Mouse (Mus musculus): ENCODE measurements at regions not wholly inside any gene's neighbourhood (a gene's known extent, or its start where the extent isn't known, plus 50 kb on each side); places are given as distances from the start of the nearest gene placed in this dataset.

DNA sequence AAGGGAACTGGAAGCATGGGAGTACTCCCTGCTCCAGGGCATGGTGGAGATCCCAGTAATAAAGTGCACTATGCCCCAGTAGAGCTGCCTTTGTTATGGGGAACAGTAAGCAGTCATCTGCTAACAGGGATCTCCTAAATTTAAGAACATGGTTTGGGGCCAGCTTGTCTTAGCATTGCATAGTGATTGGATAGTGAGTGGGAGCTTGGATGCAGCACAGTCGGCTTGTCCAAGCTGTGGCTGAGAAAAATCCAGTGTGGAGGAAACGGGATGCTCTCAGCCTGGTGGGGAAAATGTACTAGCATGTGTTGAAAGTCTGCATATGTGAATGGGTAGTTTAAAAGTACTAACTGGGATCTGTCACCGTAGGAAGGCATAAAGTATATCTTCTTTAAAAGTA lies 326.6 kb upstream of the Apob start:
- no peak overlapping the region for H3K4me3 ChIP-seq (ENCODE audit: control insufficient read depth, low read depth, low read length)
- no peaks in the 10 kb centered on the region for H3K27me3 ChIP-seq (ENCODE audit: control insufficient read depth, insufficient read depth, low read length)
- TF ChIP-seq CTCF (IDR thresholded peaks at IDR 0.05; ENCODE audit: control insufficient read depth, insufficient read depth, insufficient replicate concordance, low read depth, low read length) = no peak
- no peak for TF ChIP-seq POLR2A (IDR thresholded peaks at IDR 0.05; ENCODE audit: control insufficient read depth, low read depth, low read length)
- H3K27ac ChIP-seq (ENCODE audit: control insufficient read depth, insufficient read depth, low read depth, low read length) = no peak overlapping the region
- H3K4me1 ChIP-seq (ENCODE audit: control insufficient read depth, insufficient read depth, low read length) = no peaks in the 10 kb centered on the region
- no peaks in the 10 kb centered on the region for H3K36me3 ChIP-seq (ENCODE audit: control insufficient read depth, insufficient read depth, low read length)

DNA sequence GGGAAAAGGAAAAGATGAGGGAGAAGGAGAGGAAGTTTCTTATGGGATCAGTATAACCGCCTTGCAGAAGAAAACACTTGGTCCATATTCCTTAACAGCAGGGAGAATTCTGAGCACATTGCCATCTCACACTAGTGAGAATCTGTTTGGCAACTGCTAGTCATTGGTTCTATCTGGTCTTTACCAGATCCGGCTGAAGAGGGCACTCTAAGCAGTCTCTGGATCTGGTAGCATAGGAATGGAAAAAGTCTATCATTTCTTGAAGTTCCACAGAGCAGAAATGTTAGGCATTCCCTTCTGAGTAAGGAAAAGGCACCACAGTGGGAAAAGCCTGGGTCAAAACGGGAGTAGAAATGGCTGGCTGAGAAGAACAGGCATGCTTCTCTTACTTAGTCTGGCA lies 315.4 kb upstream of the Apob start:
- H3K36me3 ChIP-seq (ENCODE audit: control insufficient read depth, insufficient read depth, low read length) = no peaks in the 10 kb centered on the region

DNA sequence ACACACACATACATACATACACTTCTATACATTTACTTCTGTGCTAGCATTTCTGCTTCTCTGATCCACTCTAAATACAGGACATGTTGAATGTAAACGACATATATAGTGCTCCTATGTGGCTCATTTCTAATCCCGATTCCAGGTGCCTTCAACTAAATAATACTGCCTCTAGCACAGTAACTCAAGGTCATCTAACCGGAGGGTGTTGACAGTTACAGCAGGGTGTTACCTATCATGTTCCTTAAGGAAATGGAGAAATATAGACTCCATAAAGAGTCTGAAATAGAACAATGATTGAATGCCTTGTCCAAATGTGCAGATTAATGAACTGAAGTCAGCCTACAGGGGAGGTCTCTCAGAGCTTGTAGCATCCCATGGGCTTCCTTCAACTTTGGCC lies 307.3 kb upstream of the Apob start:
- TF ChIP-seq CTCF (IDR thresholded peaks at IDR 0.05; ENCODE audit: control insufficient read depth, insufficient read depth, insufficient replicate concordance, low read depth, low read length) (no peak), POLR2A (IDR thresholded peaks at IDR 0.05; ENCODE audit: control insufficient read depth, low read depth, low read length) (no peak)
- H3K4me3 ChIP-seq (ENCODE audit: control insufficient read depth, low read depth, low read length) = no peak overlapping the region
- H3K4me1 ChIP-seq (ENCODE audit: control insufficient read depth, insufficient read depth, low read length) = no peaks in the 10 kb centered on the region
- no peaks in the 10 kb centered on the region for H3K27me3 ChIP-seq (ENCODE audit: control insufficient read depth, insufficient read depth, low read length)
- H3K27ac ChIP-seq (ENCODE audit: control insufficient read depth, insufficient read depth, low read depth, low read length) = no peak overlapping the region
- H3K36me3 ChIP-seq (ENCODE audit: control insufficient read depth, insufficient read depth, low read length) = no peaks in the 10 kb centered on the region

More for the DNA sequence above, 315.4 kb upstream of the Apob start:
- no peak for TF ChIP-seq CTCF (IDR thresholded peaks at IDR 0.05; ENCODE audit: control insufficient read depth, insufficient read depth, insufficient replicate concordance, low read depth, low read length)
- no peak for TF ChIP-seq POLR2A (IDR thresholded peaks at IDR 0.05; ENCODE audit: control insufficient read depth, low read depth, low read length)
- Histone ChIP-seq H3K4me3 (ENCODE audit: control insufficient read depth, low read depth, low read length) (no peak overlapping the region), H3K27me3 (ENCODE audit: control insufficient read depth, insufficient read depth, low read length) (no peaks in the 10 kb centered on the region), H3K4me1 (ENCODE audit: control insufficient read depth, insufficient read depth, low read length) (no peaks in the 10 kb centered on the region), H3K27ac (ENCODE audit: control insufficient read depth, insufficient read depth, low read depth, low read length) (no peak overlapping the region)

DNA sequence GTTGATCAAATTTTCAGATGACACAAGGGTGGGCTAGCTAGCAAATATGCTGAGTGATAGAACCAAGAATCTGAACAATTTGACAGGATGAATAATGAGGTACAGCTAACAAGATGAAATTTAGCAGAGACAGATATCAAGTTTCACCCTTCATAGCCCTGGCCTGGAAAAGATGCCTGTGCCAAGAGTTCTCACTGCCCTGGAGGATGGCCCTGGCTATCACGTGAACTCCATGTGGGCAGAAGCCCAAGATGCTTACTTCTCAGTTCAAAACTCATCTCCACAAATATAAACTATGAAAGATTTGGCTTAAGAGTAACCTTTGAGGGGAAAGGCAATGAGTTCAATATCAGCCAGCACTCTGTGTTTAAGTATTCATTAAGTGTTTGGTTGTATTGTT lies 306.9 kb upstream of the Apob start:
- no peak overlapping the region for H3K27ac ChIP-seq (ENCODE audit: control insufficient read depth, insufficient read depth, low read depth, low read length)
- H3K27me3 ChIP-seq (ENCODE audit: control insufficient read depth, insufficient read depth, low read length) = no peaks in the 10 kb centered on the region
- H3K4me3 ChIP-seq (ENCODE audit: control insufficient read depth, low read depth, low read length) = no peak overlapping the region
- no peaks in the 10 kb centered on the region for H3K36me3 ChIP-seq (ENCODE audit: control insufficient read depth, insufficient read depth, low read length)
- no peak for TF ChIP-seq POLR2A (IDR thresholded peaks at IDR 0.05; ENCODE audit: control insufficient read depth, low read depth, low read length)
- no peaks in the 10 kb centered on the region for H3K4me1 ChIP-seq (ENCODE audit: control insufficient read depth, insufficient read depth, low read length)

DNA sequence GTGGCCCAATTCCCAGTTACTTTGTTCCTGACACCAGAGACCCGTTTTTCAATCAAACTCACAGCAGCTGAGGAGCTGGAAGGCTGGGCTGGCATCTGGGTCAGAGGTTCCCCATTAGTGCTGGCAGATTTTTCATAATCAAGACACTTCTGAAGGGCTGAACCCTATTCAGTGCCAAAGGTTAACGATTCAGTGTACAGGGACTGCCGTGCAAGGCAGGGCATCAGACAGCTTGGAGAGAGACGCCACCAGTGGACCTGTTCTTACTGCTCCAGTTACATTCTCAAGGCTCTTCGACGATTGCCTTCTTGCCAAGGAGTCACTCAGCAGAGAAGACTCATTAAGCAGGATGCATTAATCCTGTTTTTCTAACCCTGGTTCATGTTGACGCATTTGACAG lies 285.5 kb upstream of the Apob start:
- Histone ChIP-seq H3K36me3 (ENCODE audit: control insufficient read depth, insufficient read depth, low read length) (no peaks in the 10 kb centered on the region), H3K27me3 (ENCODE audit: control insufficient read depth, insufficient read depth, low read length) (no peaks in the 10 kb centered on the region), H3K4me1 (ENCODE audit: control insufficient read depth, insufficient read depth, low read length) (no peaks in the 10 kb centered on the region), H3K27ac (ENCODE audit: control insufficient read depth, insufficient read depth, low read depth, low read length) (no peak overlapping the region), H3K4me3 (ENCODE audit: control insufficient read depth, low read depth, low read length) (no peak overlapping the region)
- TF ChIP-seq POLR2A (IDR thresholded peaks at IDR 0.05; ENCODE audit: control insufficient read depth, low read depth, low read length) (no peak), CTCF (IDR thresholded peaks at IDR 0.05; ENCODE audit: control insufficient read depth, insufficient read depth, insufficient replicate concordance, low read depth, low read length) (no peak)

DNA sequence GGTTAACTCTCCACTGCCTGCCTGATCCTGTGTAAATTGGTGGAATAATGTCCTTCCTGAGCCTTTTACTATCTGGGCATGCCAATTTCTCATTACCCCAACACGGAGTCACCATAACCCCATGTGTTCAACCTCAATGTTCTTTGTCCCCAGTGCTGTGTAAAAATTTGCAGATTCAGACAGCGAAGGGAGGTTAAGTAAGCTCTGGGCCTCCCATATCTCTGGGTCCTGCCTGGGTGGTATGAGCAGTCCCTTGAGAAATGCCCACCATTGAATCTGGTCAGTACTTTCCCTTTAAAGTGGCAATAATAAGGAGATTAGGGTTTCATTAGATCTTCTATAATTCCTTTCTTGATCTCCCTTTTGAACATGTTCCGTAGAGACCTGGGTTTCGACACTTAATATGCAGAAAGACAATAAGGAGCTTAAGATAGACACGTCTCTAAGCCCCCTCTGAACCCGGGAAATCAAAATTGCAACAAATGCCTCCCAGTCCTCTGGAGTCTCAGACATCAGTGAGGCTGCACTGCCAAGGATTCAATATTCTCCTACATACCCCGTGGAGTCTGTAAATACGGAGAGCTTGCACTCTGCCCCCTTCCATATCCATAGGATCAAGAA lies 279.0 kb upstream of the Apob start:
- no peaks in the 10 kb centered on the region for H3K36me3 ChIP-seq (ENCODE audit: control insufficient read depth, insufficient read depth, low read length)
- H3K27me3 ChIP-seq (ENCODE audit: control insufficient read depth, insufficient read depth, low read length) = no peaks in the 10 kb centered on the region
- TF ChIP-seq CTCF (IDR thresholded peaks at IDR 0.05; ENCODE audit: control insufficient read depth, insufficient read depth, insufficient replicate concordance, low read depth, low read length) (no peak), POLR2A (IDR thresholded peaks at IDR 0.05; ENCODE audit: control insufficient read depth, low read depth, low read length) (no peak)
- H3K4me3 ChIP-seq (ENCODE audit: control insufficient read depth, low read depth, low read length) = no peak overlapping the region
- no peak overlapping the region for H3K27ac ChIP-seq (ENCODE audit: control insufficient read depth, insufficient read depth, low read depth, low read length)
- no peaks in the 10 kb centered on the region for H3K4me1 ChIP-seq (ENCODE audit: control insufficient read depth, insufficient read depth, low read length)

DNA sequence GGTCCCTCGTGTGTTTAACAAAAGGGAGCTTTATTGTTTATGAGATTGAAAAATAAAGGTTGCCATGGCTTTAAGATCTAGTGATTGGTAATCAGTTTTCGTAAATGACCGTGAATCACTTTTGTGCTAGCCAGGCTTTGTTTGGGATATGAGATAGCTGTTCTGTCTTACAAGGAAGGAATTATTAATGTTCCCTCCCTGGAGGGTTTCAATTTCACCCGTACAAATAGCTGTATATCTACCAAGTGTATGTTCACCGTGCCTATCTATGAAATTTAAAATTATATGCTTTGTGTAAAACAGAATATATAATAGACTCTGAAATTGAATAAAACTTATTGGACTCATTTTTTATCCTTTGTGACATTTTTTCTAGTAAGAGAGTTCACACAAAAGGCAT lies 268.3 kb upstream of the Apob start:
- H3K27ac ChIP-seq (ENCODE audit: control insufficient read depth, insufficient read depth, low read depth, low read length) = no peak overlapping the region
- no peaks in the 10 kb centered on the region for H3K4me1 ChIP-seq (ENCODE audit: control insufficient read depth, insufficient read depth, low read length)
- H3K4me3 ChIP-seq (ENCODE audit: control insufficient read depth, low read depth, low read length) = no peak overlapping the region
- no peaks in the 10 kb centered on the region for H3K36me3 ChIP-seq (ENCODE audit: control insufficient read depth, insufficient read depth, low read length)
- TF ChIP-seq POLR2A (IDR thresholded peaks at IDR 0.05; ENCODE audit: control insufficient read depth, low read depth, low read length) = no peak
- no peaks in the 10 kb centered on the region for H3K27me3 ChIP-seq (ENCODE audit: control insufficient read depth, insufficient read depth, low read length)

DNA sequence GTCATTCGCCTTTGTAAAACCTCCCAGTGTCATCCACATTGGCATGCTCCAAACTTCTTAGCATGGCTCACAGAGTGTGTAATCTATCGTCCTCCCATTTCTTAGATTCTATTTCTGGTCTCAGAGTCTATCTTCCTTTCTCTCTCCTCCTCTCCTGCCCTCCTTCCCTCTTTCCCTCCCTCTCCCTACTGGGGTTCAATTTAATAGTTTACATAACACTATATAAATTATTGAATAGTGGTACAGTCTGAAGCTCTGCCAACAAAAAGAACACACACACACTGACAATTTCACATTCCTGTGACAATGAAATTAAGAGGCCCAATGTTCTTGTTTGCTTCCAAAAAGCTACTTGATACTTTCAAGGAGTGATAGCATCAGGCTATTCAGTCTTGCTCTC lies 267.6 kb upstream of the Apob start:
- Histone ChIP-seq H3K27me3 (ENCODE audit: control insufficient read depth, insufficient read depth, low read length) (no peaks in the 10 kb centered on the region), H3K4me1 (ENCODE audit: control insufficient read depth, insufficient read depth, low read length) (no peaks in the 10 kb centered on the region), H3K36me3 (ENCODE audit: control insufficient read depth, insufficient read depth, low read length) (no peaks in the 10 kb centered on the region), H3K4me3 (ENCODE audit: control insufficient read depth, low read depth, low read length) (no peak overlapping the region), H3K27ac (ENCODE audit: control insufficient read depth, insufficient read depth, low read depth, low read length) (no peak overlapping the region)
- TF ChIP-seq POLR2A (IDR thresholded peaks at IDR 0.05; ENCODE audit: control insufficient read depth, low read depth, low read length) (no peak), CTCF (IDR thresholded peaks at IDR 0.05; ENCODE audit: control insufficient read depth, insufficient read depth, insufficient replicate concordance, low read depth, low read length) (no peak)

Data from testis, adult 2 months (tissue).